In genomic region chr11:98313790-98314323, GRCm38 (mm10) we compare ENCODE assay signal across 8 mouse cellular contexts. TPM values are rescaled to one million over a fixed set of nuclear protein-coding genes. Genes with fewer than 3 reads are reported as not detected.
DNase-seq lines count a peak whose midpoint lies in the region; ATAC-seq and TF ChIP-seq lines count a peak whose summit lies in the region.

No protein-coding gene starts in this region.

- H3K9me3 ChIP-seq in heart, postnatal 0 days (replicated peaks; ENCODE audit: control insufficient read depth, low read length) = no peaks in the 10 kb centered on the region
- no peaks in the 10 kb centered on the region for H3K9me3 ChIP-seq in midbrain, embryonic 14.5 days (ENCODE audit: control insufficient read depth, low read length)

- 2% methylated on average over 25 of the region's 26 CpGs for WGBS in heart, postnatal 0 days
- WGBS in midbrain, embryonic 14.5 days = 1% methylated on average over 26 of the region's 26 CpGs

- H3K4me3 ChIP-seq in heart, postnatal 0 days (ENCODE audit: low read depth, low read length) = no peak overlapping the region
- H3K4me3 ChIP-seq in midbrain, embryonic 14.5 days (replicated peaks; ENCODE audit: low read depth, low read length) = no peak overlapping the region

- no peak for TF ChIP-seq EP300 in heart, postnatal 0 days (IDR thresholded peaks at IDR 0.05; ENCODE audit: low read depth)

- H3K36me3 ChIP-seq in heart, postnatal 0 days (replicated peaks; ENCODE audit: control insufficient read depth, insufficient read depth, low read length) = no peaks in the 10 kb centered on the region
- no peaks in the 10 kb centered on the region for H3K36me3 ChIP-seq in midbrain, embryonic 14.5 days (ENCODE audit: control insufficient read depth, insufficient read depth, low read length)

- H3K9ac ChIP-seq in heart, postnatal 0 days (replicated peaks; ENCODE audit: low read depth, low read length) = no peak overlapping the region
- H3K9ac ChIP-seq in midbrain, embryonic 14.5 days (replicated peaks; ENCODE audit: low read length) = no peak overlapping the region

- DNase-seq in gastrocnemius, adult 18-20 months (ENCODE audit: low spot score) = peak; percentile 49
- DNase-seq in gastrocnemius, adult 8-10 months (ENCODE audit: low spot score in 2 of 2) = no peak
- peak; percentile 63 for DNase-seq in Muller cell, postnatal 12 days (ENCODE audit: inconsistent ontology term)
- DNase-seq in embryo, embryonic 10 days (ENCODE audit: low spot score) = peak; percentile 89
- DNase-seq in heart, postnatal 0 days (ENCODE audit: low spot score) = peak; percentile 51
- peak; percentile 92 for DNase-seq in layer of hippocampus, adult 9-11 months
- DNase-seq in midbrain, embryonic 14.5 days = peak; percentile 71
- DNase-seq in thymus, postnatal 36 days = peak; percentile 35 to 47

- ATAC-seq in heart, postnatal 0 days (ENCODE audit: insufficient read depth, low read depth) = no peak
- ATAC-seq in midbrain, embryonic 14.5 days (ENCODE audit: low FRiP score, low TSS enrichment) = no peak

- H3K27ac ChIP-seq in heart, postnatal 0 days (ENCODE audit: low read depth) = no peak overlapping the region
- no peak overlapping the region for H3K27ac ChIP-seq in midbrain, embryonic 14.5 days (replicated peaks; ENCODE audit: low read depth, low read length)

- no peak for TF ChIP-seq CTCF in heart, postnatal 0 days (IDR thresholded peaks at IDR 0.05; ENCODE audit: low read depth)

- peaks cover 48% of the 10 kb centered on the region for H3K27me3 ChIP-seq in heart, postnatal 0 days (ENCODE audit: control insufficient read depth, insufficient read depth, low read length)
- peaks cover 65% of the 10 kb centered on the region for H3K27me3 ChIP-seq in midbrain, embryonic 14.5 days (ENCODE audit: control insufficient read depth, insufficient read depth, low read length)

- no peaks in the 10 kb centered on the region for H3K4me1 ChIP-seq in heart, postnatal 0 days (ENCODE audit: control insufficient read depth, insufficient read depth)
- H3K4me1 ChIP-seq in midbrain, embryonic 14.5 days (ENCODE audit: control insufficient read depth, insufficient read depth, low read length) = no peaks in the 10 kb centered on the region

- no peak overlapping the region for H3K4me2 ChIP-seq in heart, postnatal 0 days (ENCODE audit: low read depth, low read length)
- H3K4me2 ChIP-seq in midbrain, embryonic 14.5 days (ENCODE audit: low read length) = 0 out of 2 replicates have a peak overlapping the region, but pooled peaks have one; percentile 19

RNA-seq across cellular contexts. Expression of gene Neurod2, which starts 15.6 kb away (rescaled TPM):
- not detected for total RNA-seq in gastrocnemius, adult 18-20 months (2021)
- total RNA-seq in gastrocnemius, adult 8-10 months (2022) = not detected
- total RNA-seq in heart, postnatal 0 days (2014; rRNA removed; ENCODE audit: low replicate concordance) = not detected in 2 replicates
- not detected in 2 replicates for polyA plus RNA-seq in heart, postnatal 0 days (2015; fragmentation: Nextera tagmentation; extraction: Ambion mirVana)
- polyA plus RNA-seq in midbrain, embryonic 14.5 days (2014; fragmentation: Nextera tagmentation; extraction: Ambion mirVana) = 10.9 and 12.7 TPM in 2 replicates

RNA-seq across cellular contexts. Expression of gene Ppp1r1b, which starts 34.3 kb away (rescaled TPM):
- under 1 TPM; 0.18 to 0.31 TPM for total RNA-seq in gastrocnemius, adult 18-20 months (2021)
- total RNA-seq in gastrocnemius, adult 8-10 months (2022) = under 1 TPM in 3 of 4 experiments, not detected in 1; 0.27 to 0.90 (median 0.44) TPM
- 16.3 and 18.6 TPM in 2 replicates for total RNA-seq in heart, postnatal 0 days (2014; rRNA removed; ENCODE audit: low replicate concordance)
- 32.1 and 38.5 TPM in 2 replicates for polyA plus RNA-seq in heart, postnatal 0 days (2015; fragmentation: Nextera tagmentation; extraction: Ambion mirVana)
- polyA plus RNA-seq in midbrain, embryonic 14.5 days (2014; fragmentation: Nextera tagmentation; extraction: Ambion mirVana) = 0.95 and 1.2 TPM in 2 replicates

RNA-seq across cellular contexts. Expression of gene Stard3, which starts 44.3 kb away (rescaled TPM):
- 10 to 100 TPM; 11.1 to 13.6 TPM for total RNA-seq in gastrocnemius, adult 18-20 months (2021)
- total RNA-seq in gastrocnemius, adult 8-10 months (2022) = 10 to 100 TPM; 12.0 to 18.2 (median 13.9) TPM
- 44.8 and 53.6 TPM in 2 replicates for total RNA-seq in heart, postnatal 0 days (2014; rRNA removed; ENCODE audit: low replicate concordance)
- polyA plus RNA-seq in heart, postnatal 0 days (2015; fragmentation: Nextera tagmentation; extraction: Ambion mirVana) = 34.7 and 35.3 TPM in 2 replicates
- 34.5 and 36.0 TPM in 2 replicates for polyA plus RNA-seq in midbrain, embryonic 14.5 days (2014; fragmentation: Nextera tagmentation; extraction: Ambion mirVana)

Comparison
In these comparisons a context has a peak if more than half of its experiments do, and no peak if none do; other contexts are left out.
1. DNase-seq: peak in gastrocnemius, adult 18-20 months (single experiment), Muller cell, postnatal 12 days (single experiment), embryo, embryonic 10 days (single experiment), heart, postnatal 0 days (single experiment), layer of hippocampus, adult 9-11 months (single experiment), midbrain, embryonic 14.5 days (single experiment) and thymus, postnatal 36 days (2 of 2); none in gastrocnemius, adult 8-10 months (0 of 2).